Mouse (Mus musculus) thymus, postnatal 36 days (tissue): ENCODE data around the gene P3h3.
"Not testable (repeated sequence)": the region's sequence is repeated elsewhere in the genome, so short reads cannot be mapped to it uniquely, and the experiment has no call there.

ENCODE experiments used
- DNase-seq, 2 experiments: peaks; one replicate each; pipeline ENCODE4 v3.0.0; 2022; ENCODE audit warnings: mixed read lengths in 2 of 2

Gene P3h3

DNA sequence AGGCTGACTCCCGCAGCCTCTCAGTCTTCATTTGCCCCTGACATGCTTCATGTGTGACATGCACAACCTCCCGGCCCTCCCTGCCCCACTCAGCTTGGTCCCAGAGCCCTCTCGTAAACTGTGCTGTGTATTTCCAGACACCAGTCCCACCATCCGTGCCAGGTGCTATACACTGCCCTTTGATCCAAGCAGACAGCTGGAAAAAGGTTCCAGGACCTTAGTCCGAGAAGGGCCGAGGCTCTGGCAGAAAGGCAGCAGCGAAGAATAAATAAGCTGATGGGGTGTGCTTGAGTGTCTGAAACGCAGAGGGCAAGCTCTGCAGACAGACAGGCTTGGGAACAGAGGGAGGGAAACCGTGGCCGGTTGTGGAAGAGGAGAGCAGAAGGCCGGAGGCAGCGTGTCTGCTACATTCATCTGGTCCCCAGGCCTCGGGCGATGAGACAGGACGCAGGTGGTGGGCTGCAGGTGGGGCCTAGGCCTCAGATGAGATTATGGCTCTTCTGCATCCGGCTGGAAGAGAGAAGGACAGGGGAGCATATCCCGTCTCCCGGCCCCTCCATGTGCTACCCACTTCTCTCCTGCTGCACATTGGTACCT is 8.3 kb upstream of the P3h3 start:
- peak in 1 of 2 experiments; percentile 40 for DNase-seq

DNA sequence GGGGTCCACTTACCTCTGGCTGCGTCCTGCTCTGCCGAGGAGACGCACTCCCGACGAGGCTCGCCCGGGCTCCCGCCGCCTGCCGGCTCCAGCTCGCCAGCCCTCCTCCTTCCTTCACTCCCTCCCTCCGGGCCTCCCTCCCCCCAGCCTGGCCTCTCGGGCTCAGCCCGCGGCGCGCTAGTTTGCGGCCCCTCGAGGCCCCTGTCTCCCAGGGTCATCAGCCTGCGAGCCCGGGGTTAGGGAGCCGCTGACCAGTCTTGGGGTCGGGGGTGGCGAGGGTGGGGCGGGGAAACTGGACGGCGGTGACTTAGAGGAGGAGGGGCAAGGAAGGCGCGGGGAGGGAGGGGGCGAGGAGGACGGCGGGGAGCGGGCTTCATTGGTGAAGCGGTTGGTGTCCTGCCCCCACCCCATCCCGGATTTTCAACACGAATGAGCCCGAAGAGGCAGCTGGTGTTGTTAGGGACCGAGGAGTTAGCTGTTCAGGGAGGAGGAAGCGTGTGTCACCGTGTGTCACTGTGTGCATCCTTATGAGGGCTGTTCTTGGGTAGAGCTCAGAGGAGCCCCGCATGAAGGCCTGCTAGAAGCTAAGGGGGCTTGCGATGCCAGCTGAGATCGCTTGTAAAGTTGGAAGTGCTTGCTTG is 6.2 kb upstream of the P3h3 start, which contains the start of gene Gpr162:
TSS of gene Gpr162 (minus strand) at position 326 of the 641 bp plus-strand sequence.
- peak; percentile 70 to 78 for DNase-seq

DNA sequence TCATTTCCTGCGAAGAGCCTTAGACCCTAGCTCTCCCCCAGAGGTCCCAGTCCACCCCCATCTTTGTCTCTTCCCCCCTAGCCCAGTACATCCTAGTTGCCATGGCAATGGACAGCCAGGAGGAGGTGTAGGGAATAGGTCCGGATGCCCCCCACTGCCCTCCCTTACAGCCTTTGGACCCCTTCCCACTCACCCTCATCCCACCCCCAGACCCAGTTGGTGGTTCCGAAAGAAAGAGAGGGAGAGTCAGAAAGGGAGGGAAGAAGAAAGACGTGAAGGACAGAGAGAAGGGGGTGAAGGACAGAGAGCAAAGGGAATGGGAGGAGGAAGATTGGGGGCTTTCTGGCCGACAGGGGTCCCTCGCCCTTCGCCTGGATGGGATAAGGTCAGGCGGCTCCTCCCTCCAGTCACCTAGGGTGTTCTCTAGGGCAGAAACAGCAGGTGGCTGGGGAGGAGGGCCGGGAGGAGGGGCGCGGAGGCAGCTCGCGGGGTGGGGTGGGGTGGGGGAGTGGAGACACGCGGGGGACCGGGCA is 5.6 kb upstream of the P3h3 start:
- peak; percentile 78 to 88 for DNase-seq

GRCm38 (mm10) chr6:124862406-124863124 is 5.0 kb upstream of the P3h3 start:
- DNase-seq = peak; percentile 29 to 32

DNA sequence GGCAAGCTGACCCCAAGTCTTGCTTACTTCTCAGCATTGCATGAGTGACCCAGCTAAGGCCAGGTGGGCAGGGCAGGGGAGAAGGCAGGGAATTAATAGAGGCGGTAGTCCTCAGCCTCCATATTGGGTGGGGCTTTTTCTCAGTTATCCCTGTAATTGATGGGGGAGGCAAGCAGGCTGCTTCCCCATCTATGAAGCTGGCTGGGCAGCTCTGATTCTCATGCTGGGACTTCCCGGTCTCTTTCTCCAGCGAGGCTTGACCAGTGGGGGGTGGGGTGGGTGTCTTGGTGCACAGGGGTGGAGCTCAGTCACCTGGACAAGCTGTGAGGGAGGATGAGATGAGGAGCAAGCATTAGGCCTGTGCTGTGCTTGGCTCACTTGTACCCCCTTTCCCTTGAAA is 4.2 kb upstream of the P3h3 start:
- DNase-seq = peak; percentile 22 to 49

DNA sequence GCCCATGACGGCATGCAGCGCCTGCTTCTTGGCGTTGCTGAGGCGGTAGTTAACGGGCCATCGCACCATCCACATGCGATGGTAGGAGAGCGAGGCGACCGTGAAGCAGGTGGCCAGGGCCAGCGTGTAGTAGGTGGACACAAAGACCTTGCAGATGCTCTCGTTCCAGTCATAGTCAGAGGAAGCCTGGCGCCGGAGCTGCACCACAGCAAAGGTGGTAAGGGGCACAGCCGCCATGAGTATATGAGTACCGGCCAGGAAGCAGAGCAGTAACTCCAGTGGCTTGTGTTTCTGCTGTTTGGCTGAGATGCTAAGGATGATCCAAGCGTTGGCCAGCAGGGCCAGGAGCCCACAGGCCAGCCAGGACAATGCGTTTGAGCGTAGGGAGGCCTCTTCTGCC is 3.7 kb upstream of the P3h3 start:
- peak in 1 of 2 experiments; percentile 42 for DNase-seq

- DNase-seq = no peak
These were observed 3.0 kb upstream of the P3h3 start for GRCm38 (mm10) chr6:124860511-124860910.

- DNase-seq = peak; percentile 86 to 90
These were observed 2.2 kb upstream of the P3h3 start for GRCm38 (mm10) chr6:124859725-124860124.

DNA sequence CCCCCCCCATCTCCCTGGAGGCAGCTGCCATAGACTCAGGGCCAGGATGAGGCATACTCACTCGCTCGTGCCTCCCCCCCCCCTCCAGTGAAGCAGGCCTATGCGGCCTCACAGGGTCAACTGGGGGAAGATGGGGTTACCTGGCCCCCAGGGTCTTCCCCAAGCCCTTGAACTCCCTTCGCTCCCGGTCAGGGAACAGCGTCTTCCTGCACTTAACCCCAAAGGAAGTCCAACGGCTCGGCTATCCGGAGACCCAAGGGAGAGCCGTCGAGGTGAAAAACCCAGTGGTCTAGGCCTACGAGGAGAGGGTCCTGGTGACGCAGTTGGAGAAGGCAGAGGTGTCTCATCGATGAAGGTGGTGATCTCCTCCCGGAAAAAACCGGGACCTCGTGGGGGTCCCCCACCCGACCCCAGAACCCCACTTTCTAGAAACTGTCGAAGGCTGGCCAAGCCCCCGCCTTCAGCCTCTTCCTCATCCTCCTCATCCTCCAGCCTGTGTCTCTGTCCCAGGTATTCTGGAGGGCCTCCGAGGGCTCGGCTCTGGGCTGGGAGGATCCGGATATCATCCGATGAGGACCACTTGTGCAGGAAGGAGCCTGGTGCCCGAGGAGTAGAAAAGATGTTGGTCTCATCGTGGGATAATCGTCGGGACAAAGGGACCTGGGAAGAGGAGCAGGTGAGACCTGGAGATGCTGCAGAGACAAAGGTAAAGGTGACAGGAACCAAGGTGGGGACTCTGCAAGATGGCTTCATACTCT is 1.2 kb upstream of the P3h3 start:
- no peak for DNase-seq

DNA sequence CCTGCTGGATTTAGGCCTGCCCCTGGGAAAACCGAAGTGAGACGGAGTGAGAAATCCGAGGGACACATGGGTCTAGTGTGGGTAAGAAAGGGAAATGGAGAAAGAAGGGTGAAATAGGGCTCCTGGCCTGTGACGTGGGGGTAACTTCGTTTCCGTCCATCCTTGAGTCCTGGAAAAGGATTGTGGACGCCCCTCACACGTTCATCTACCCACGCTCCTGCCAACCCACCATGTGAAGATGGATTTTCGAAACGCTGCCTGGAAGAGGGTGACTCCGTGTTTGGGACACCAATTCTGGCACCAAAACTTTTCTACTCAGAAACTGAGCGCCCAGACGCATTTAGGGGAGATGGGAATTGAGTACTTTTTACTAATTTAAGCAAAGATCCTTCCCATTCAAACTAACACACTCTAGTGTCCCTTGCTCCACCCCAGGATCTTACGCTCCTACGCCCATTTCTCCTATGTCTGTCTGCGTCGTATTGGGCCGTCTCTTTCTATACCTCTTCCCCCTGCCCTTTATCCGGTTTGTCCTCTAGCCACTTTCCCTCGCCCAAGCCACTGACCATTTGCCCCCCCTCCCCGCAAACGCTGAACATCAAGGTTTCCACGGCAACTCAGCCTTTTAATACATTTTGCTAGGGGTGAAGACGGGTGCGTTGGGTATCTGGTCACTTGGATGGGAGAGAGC is 433 bp upstream of the P3h3 start:
- peak in 1 of 2 experiments; percentile 16 for DNase-seq

DNA sequence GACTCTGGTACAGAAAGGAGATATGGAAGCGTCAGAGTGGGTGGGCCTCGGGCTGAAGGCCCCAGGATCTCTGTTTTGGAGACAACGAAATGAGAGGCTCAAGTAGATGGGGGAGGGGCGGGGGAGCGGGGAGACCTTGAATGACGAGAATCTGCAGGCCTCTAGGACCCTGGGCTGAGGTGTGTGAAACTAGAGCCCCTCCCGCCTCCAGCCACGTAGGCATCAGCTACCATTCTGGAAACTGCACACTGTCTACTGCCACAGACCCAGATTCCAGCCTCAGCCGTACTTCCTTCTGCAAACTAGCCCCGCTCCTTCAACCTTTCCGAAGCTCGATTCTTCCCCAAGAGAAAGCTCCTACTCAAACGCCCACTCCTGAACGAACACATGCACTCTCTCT is 1.2 kb downstream of the P3h3 start:
- DNase-seq = peak in 1 of 2 experiments; percentile 21

DNA sequence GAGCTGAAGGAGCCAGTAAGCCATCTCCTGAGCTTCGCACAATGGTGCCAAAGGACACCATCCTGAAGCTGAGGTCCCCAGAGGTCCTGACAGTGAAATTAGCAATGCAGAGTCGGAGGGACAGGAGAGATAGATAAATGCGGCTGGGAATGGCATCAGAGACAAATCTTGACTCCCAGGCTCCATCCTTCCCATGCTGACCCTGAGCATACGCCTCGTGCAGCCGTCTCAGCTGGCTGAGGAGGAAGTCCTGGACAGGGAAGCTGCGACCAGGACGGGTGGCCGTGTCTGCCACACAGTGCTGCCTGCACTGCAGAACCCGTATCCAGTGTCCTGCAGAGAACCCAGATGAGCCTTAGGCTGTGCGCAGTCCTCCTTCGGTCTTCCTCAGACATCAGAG is 2.9 kb downstream of the P3h3 start:
- DNase-seq = no peak

DNA sequence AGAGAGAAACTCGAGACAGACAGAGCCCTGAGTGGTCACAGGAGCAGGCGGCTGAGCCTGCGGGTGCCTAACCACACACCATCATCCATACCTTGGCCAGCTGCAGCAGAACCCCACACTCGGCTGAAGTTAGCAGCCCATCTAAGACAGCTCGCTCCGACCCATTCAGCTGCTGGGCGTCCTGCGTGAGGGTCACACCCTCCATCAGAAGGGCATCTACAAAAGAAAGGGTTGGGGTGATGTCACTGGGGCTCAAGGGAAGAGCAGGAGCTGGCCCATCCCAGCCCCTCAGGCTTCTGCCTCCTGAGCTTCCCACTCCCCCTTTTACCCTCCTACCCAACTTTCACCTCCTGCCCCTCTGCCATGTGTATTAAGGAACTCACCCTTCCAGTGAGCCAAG is 7.0 kb downstream of the P3h3 start:
- no peak for DNase-seq

DNA sequence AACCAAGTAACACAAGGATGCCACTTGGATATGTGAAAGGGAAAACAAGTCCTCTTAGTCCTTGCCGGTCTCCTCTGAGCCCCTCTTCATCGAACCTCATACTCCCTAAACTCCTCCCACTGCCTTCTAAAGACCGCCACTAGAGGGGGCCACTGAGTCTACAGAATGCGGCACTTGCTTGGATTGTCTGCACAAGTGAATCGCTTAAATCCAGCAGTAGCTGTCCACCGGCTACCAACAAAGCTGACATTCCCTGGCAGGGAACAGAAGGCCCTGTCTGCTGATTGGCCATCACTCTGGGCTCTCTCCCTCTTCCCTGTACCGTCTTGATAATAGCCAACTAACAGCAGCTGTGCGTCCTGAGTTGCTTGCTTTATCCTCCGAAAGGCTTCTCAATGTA is 10.2 kb downstream of the P3h3 start:
- DNase-seq = peak; percentile 90 to 95

DNA sequence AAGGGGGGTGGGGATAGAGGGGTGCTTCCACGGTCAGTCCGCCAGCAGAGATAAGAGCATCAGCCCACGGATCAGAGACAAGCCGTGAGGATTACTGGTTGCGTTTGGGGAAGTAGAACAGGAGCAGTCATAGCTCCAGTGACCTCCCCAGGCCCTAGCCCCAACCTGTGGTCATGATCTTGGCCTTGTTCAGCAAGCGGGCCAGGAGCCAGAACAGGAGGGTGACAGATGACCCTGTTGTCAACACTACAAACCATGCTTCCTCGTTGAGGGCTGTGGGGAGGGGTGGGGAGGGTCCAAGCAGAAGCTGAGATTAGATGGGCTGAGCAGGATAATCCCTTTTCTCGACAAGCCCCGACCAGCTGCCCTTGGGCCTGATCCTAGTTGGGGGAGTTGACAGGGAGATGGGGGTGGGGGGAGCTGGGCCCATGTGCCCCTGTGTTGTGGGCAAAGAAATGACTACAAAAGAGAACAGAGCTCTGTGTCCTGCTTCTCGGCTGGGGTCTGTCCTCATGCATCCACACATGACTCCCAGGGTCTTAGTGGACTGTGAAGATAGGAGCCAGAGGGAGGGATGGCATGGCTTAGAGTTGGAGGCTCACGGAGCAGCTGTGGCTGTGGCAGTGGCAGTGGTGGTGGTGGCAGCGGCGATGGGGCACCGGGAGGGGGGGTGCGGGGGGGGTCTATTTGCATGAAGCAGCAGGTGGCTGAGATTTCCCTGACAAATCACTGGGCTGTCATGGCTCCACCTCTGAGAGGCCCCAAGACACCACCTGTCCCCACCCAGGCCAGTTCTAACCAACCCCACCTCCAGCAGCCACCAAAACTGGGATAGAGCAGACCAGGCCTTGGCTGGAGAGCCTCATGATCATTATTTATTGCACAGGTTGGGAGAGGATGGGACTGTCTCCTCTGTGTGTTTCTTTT is 17.0 kb downstream of the P3h3 start, which contains the start of gene Gnb3:
TSS of gene Gnb3 (minus strand) at position 35 of the 927 bp plus-strand sequence.
- no peak for DNase-seq

DNA sequence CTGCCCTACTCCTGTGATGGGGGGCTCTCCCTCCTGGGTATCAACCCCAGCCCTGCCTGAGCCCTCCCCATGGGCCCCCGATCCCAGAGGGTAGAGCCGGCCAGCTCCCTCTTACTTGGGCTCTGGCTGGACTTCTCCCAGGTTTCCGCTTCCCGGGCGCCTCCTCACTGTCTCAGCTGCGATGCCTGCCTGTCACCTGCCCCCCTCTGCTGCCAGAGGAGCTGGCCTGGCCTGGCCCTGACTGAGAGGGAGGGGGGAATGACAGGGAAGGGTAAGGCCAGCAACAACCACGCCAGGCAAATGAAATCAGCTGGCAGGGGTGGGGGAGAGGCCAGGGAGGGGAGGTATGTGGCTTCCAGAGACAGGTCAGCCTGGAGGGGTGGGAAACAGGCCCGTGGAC is 17.7 kb downstream of the P3h3 start:
- DNase-seq = no peak

- no peak for DNase-seq
These were observed 21.1 kb downstream of the P3h3 start for GRCm38 (mm10) chr6:124836411-124836810.

DNA sequence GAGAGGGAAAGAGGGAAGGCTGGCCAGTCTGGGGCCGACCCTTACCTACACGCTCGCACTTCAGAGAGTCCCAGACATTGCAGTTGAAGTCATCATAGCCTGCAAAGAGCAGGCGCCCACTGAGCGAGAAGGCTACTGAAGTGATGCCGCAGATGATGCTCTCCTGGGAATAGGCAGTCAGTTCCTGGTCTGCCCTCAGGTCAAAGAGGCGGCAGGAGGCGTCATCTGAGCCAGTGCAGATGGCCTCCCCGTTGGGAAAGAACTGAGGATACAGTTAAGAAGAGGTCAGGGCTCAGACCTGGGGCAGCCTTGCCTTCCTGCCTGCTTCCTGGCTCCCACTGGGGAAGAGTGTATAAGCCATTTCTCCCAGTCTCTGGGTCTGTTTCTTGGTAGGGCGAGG is 22.0 kb downstream of the P3h3 start:
- no peak for DNase-seq

GRCm38 (mm10) chr6:124834512-124835081 is 23.0 kb downstream of the P3h3 start:
- no peak for DNase-seq

- no peak for DNase-seq
These were observed 25.9 kb downstream of the P3h3 start for GRCm38 (mm10) chr6:124831649-124832048.

GRCm38 (mm10) chr6:124831199-124831598 is 26.4 kb downstream of the P3h3 start:
- not testable (repeated sequence) for DNase-seq
